Comparison of ENCODE assay signal across 9 mouse cellular contexts in genomic region chr13:112354958-112355357, GRCm38 (mm10).
A peak's percentile ranks its signal among the peaks of the same experiment; 100 is the strongest.
DNase-seq lines count a peak whose midpoint lies in the region; ATAC-seq lines count a peak whose summit lies in the region.
"Had no signal": no experiment of that assay in that cellular context is flagged by ENCODE, and none has a peak within 500 bp of the region (broad histone marks: within the 10 kb centered on the region; RNA-seq: fewer than 3 reads in every experiment).

No protein-coding gene starts in this region.

- no peak for ATAC-seq in midbrain, embryonic 15.5 days (replicated peaks)

- peak overlapping the region; percentile 71; the same call in 1 of the 2 replicates for H3K27ac ChIP-seq in midbrain, embryonic 10.5 days (replicated peaks)
- H3K27ac ChIP-seq in midbrain, embryonic 15.5 days = no peak overlapping the region
- H3K27ac ChIP-seq: forebrain, embryonic 12.5 days had no signal

- H3K4me2 ChIP-seq in midbrain, embryonic 15.5 days = no peak overlapping the region
- H3K4me2 ChIP-seq: forebrain, embryonic 12.5 days had no signal

- H3K9ac ChIP-seq in midbrain, embryonic 15.5 days = no peak overlapping the region
- H3K9ac ChIP-seq: forebrain, embryonic 12.5 days had no signal

- H3K9me3 ChIP-seq in midbrain, embryonic 10.5 days (replicated peaks) = no peaks in the 10 kb centered on the region; the same call in 1 of the 2 replicates
- H3K9me3 ChIP-seq in midbrain, embryonic 15.5 days = no peaks in the 10 kb centered on the region
- H3K9me3 ChIP-seq: forebrain, embryonic 12.5 days had no signal

- DNase-seq in midbrain, embryonic 10.5 days (ENCODE audit: low spot score) = no peak
- peak; percentile 86 for DNase-seq in MEL-GATA-1-ER (ENCODE audit: extremely low read depth, low read depth)
- DNase-seq in induced T-regulatory cell, adult 2 months (ENCODE audit: low read depth) = peak; percentile 72
- peak; percentile 20 for DNase-seq in thymus, postnatal 25 days
- no peak for DNase-seq in cerebellum, adult 18-20 months
- no peak for DNase-seq in right cerebral cortex, postnatal 14 days
- DNase-seq: kidney, postnatal 10 days had no signal

- no peak overlapping the region for H3K4me3 ChIP-seq in midbrain, embryonic 10.5 days
- no peak overlapping the region for H3K4me3 ChIP-seq in midbrain, embryonic 15.5 days
- H3K4me3 ChIP-seq: forebrain, embryonic 12.5 days had no signal

- H3K4me1 ChIP-seq in midbrain, embryonic 10.5 days = peaks cover 27% of the 10 kb centered on the region
- H3K4me1 ChIP-seq in midbrain, embryonic 15.5 days = peaks cover 6% of the 10 kb centered on the region

- H3K36me3 ChIP-seq in midbrain, embryonic 10.5 days = 0 out of 2 replicates have a peak, but pooled peaks cover 4% of the 10 kb centered on the region
- H3K36me3 ChIP-seq in midbrain, embryonic 15.5 days (replicated peaks) = peaks cover 4% of the 10 kb centered on the region; the same call in 1 of the 2 replicates
- H3K36me3 ChIP-seq: forebrain, embryonic 12.5 days had no signal

- no peaks in the 10 kb centered on the region for H3K27me3 ChIP-seq in midbrain, embryonic 10.5 days (ENCODE audit: low read depth, poor library complexity, severe bottlenecking)
- H3K27me3 ChIP-seq in midbrain, embryonic 15.5 days (replicated peaks) = no peaks in the 10 kb centered on the region
- H3K27me3 ChIP-seq: forebrain, embryonic 12.5 days had no signal

- 89% methylated on average over 10 of the region's 10 CpGs for WGBS in midbrain, embryonic 10.5 days
- 73% methylated on average over 10 of the region's 10 CpGs for WGBS in midbrain, embryonic 15.5 days

Comparison
In these comparisons a context has a peak if more than half of its experiments do, and no peak if none do; other contexts are left out.
1. DNase-seq: peak in MEL-GATA-1-ER (single experiment), induced T-regulatory cell, adult 2 months (single experiment) and thymus, postnatal 25 days (single experiment); none in midbrain, embryonic 10.5 days (single experiment), cerebellum, adult 18-20 months (0 of 2) and right cerebral cortex, postnatal 14 days (single experiment).